Mouse (Mus musculus): Measurements from ENCODE around the gene Tnks1bp1.

DNA sequence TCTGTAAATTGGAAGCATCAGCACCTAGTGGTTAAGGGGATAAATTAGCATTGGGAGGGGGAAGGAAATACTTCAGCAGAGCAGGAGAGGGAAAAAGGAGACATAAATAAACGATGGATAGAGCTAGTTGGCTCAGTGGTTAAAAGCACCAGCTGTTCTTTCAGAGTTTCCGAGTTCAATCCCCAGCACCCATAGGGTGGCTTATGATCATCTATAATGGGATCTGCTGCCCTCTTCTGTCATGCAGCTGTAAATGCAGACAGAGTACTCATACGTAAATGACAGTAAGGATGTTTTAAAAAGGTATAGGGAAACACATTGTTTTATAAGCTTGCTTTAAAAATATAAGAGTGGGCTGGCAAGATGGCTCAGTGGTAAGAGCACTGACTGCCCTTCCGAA lies 40.1 kb upstream of the Tnks1bp1 start:
- TF ChIP-seq POLR2A (IDR thresholded peaks at IDR 0.05; ENCODE audit: extremely low read depth, insufficient read depth, low read length) (no peak), CTCF (IDR thresholded peaks at IDR 0.05; ENCODE audit: extremely low read depth, insufficient read depth, low read length) (peak; percentile 35; the same call in 1 of the 2 replicates)

All from cortical plate, adult 2 months (tissue).